Mouse (Mus musculus): ENCODE results near the gene Zfp39.

DNA sequence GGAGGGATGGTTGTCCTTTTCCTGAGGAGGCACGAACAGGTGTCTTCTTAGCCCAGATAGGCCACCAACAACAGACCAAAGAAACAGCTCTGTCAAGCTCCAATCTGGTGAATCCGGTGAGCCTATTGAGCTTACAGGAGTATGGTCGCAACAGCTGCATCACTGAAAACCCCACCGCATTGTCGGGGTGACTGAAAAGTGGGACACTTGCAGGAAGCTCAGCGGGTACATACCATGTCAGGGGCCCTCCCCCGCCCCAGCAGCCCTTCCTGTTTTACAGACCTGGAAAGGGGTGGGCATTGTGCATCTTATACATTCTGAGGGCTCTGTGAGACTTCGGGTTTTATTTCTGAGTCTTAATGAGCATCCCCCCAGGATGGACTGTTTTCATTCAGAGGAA, 20.3 kb downstream of the Zfp39 start:
- TF ChIP-seq CTCF (IDR thresholded peaks at IDR 0.05; ENCODE audit: low read depth, low read length) (no peak), GATA1 (IDR thresholded peaks at IDR 0.05; ENCODE audit: borderline replicate concordance, low read length) (no peak), GATA2 (IDR thresholded peaks at IDR 0.05; ENCODE audit: borderline replicate concordance, low read depth, low read length) (no peak)

Data from G1E (cell line).